Mouse (Mus musculus): ENCODE results near the gene Dcpp3.
A peak's percentile ranks its signal among the peaks of the same experiment; 100 is the strongest.
"Not testable (repeated sequence)": the region's sequence is repeated elsewhere in the genome, so short reads cannot be mapped to it uniquely, and the experiment has no call there.

Dcpp3 gene

GRCm38 (mm10) chr17:23917158-23917557 is at the start of gene Dcpp3:
TSS of gene Dcpp3 (plus strand) at chr17:23917458.
- DNase-seq = not testable (repeated sequence)

GRCm38 (mm10) chr17:23867756-23868155 is 49.5 kb upstream of the Dcpp3 start, which contains the start of gene Prss21:
TSS of gene Prss21 (plus strand) at chr17:23868056.
- no peak for DNase-seq

- DNase-seq = no peak
Observed at GRCm38 (mm10) chr17:23868513-23868912, 48.7 kb upstream of the Dcpp3 start.

- peak; percentile 48 for DNase-seq
Observed at GRCm38 (mm10) chr17:23873884-23874856, 43.1 kb upstream of the Dcpp3 start.

- DNase-seq = no peak
Observed at GRCm38 (mm10) chr17:23876741-23877140, 40.5 kb upstream of the Dcpp3 start.

GRCm38 (mm10) chr17:23877166-23877565 is 40.1 kb upstream of the Dcpp3 start:
- DNase-seq = no peak

GRCm38 (mm10) chr17:23880576-23880975 is 36.7 kb upstream of the Dcpp3 start, which contains the start of the genes Dcpp1 and Dcpp2:
TSS of gene Dcpp1 (plus strand) at chr17:23880876.
TSS of gene Dcpp2 (plus strand) at chr17:23880880.
- not testable (repeated sequence) for DNase-seq

GRCm38 (mm10) chr17:23924531-23925007 is 7.3 kb downstream of the Dcpp3 start:
- peak; percentile 91 for DNase-seq

- peak; percentile 72 for DNase-seq
Observed at GRCm38 (mm10) chr17:23925090-23925493, 7.8 kb downstream of the Dcpp3 start.

- no peak for DNase-seq
Observed at GRCm38 (mm10) chr17:23931157-23931556, 13.9 kb downstream of the Dcpp3 start.

- no peak for DNase-seq
Observed at GRCm38 (mm10) chr17:23941372-23941771, 24.1 kb downstream of the Dcpp3 start, which contains the start of gene Sbp. TSS of gene Sbp (plus strand) at chr17:23941672.

GRCm38 (mm10) chr17:23947486-23947885 is 30.2 kb downstream of the Dcpp3 start:
- DNase-seq = not testable (repeated sequence)

- DNase-seq = no peak
Observed at GRCm38 (mm10) chr17:23949068-23949467, 31.8 kb downstream of the Dcpp3 start.

- not testable (repeated sequence) for DNase-seq
Observed at GRCm38 (mm10) chr17:23950828-23951227, 33.6 kb downstream of the Dcpp3 start.

- DNase-seq = no peak
Observed at GRCm38 (mm10) chr17:23955174-23955573, 37.9 kb downstream of the Dcpp3 start, which contains the start of gene Sbpl. TSS of gene Sbpl (minus strand) at chr17:23955274.

GRCm38 (mm10) chr17:23960084-23960738 is 43.0 kb downstream of the Dcpp3 start:
- peak; percentile 79 for DNase-seq

- DNase-seq = no peak
Observed at GRCm38 (mm10) chr17:23961573-23962122, 44.4 kb downstream of the Dcpp3 start.

GRCm38 (mm10) chr17:23965805-23966425 is 48.7 kb downstream of the Dcpp3 start:
- peak; percentile 17 for DNase-seq

GRCm38 (mm10) chr17:23966658-23967401 is 49.6 kb downstream of the Dcpp3 start:
- DNase-seq = no peak

- no peak for DNase-seq
Observed at GRCm38 (mm10) chr17:23968780-23969179, 51.5 kb downstream of the Dcpp3 start.

Measured in cerebellum, adult 8-10 months (tissue).